Mouse (Mus musculus) erythroblast, embryonic 14.5 days (primary cell): ENCODE measurements around the gene H3f3b. TPM values are rescaled to one million over a fixed set of nuclear protein-coding genes. Genes with fewer than 3 reads are reported as not detected.
"Not testable (repeated sequence)": the region's sequence is repeated elsewhere in the genome, so short reads cannot be mapped to it uniquely, and the experiment has no call there.

Experiments
- H3K27me3 ChIP-seq: 2 replicates; pipeline ENCODE4 v1.6.1; 2012; ENCODE audit warnings: inconsistent platforms; ENCODE audit not compliant: control insufficient read depth
- H3K36me3 ChIP-seq: 2 replicates; pipeline ENCODE4 v1.6.1; 2012; ENCODE audit warnings: mild to moderate bottlenecking, inconsistent platforms; ENCODE audit not compliant: control insufficient read depth
- H3K4me1 ChIP-seq: 2 replicates; pipeline ENCODE4 v1.6.1; 2012; ENCODE audit warnings: inconsistent platforms; ENCODE audit not compliant: control insufficient read depth
- H3K4me3 ChIP-seq: replicated peaks from 2 replicates; pipeline ENCODE3; 2012; ENCODE audit warnings: moderate library complexity, mild to moderate bottlenecking, inconsistent platforms
- H3K9me3 ChIP-seq: 2 replicates; pipeline ENCODE4 v1.6.1; 2012; ENCODE audit warnings: low read length, inconsistent platforms, mixed read lengths; ENCODE audit not compliant: control insufficient read depth
- GATA1 ChIP-seq: IDR thresholded peaks from 2 replicates; pipeline ENCODE4 v1.6.1; 2012; ENCODE audit warnings: low read length, inconsistent platforms, mixed read lengths
- TAL1 ChIP-seq: IDR thresholded peaks from 3 replicates; pipeline ENCODE4 v1.6.1; 2012; ENCODE audit warnings: low read length, inconsistent platforms, mixed read lengths
- polyA plus RNA-seq: library from polyadenylated mRNA; stranded (reverse); fragments of >175 nt; gene quantifications from 2 replicates; pipeline ENCODE4 v1.2.3, GENCODE M21; 2012

The H3f3b gene
- polyA plus RNA-seq, 1 experiment: 117 TPM

DNA sequence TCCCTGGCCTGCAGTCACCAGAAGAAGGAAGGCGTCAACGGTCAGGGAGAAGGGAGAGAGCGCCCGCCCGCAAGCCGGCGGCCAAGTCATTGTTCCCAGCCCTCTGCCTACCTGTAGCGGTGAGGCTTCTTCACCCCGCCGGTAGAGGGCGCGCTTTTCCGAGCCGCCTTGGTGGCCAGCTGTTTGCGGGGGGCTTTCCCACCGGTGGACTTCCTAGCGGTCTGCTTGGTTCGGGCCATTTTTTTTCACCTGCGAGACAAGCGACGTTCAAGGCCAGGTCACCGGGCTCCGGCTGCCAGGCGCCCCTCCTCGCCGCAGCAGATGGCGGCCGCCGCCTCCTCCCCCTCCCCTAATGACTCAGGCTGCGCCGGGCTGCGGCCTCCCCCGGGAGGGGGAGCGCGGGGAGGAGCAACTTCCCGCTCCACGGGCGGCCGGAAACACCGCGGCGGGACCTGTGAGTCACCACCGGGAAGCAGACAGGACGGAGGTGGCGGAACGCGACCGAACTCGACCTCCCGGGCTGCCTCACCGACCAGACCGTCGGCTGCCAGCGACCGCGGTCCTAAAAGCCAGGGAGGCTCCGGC lies 3.9 kb downstream of the H3f3b start:
- no peaks in the 10 kb centered on the region for H3K27me3 ChIP-seq
- no peaks in the 10 kb centered on the region for H3K9me3 ChIP-seq
- H3K36me3 ChIP-seq: peaks cover 37% of the 10 kb centered on the region
- peaks cover 26% of the 10 kb centered on the region for H3K4me1 ChIP-seq
- no peak for TF ChIP-seq GATA1
- TF ChIP-seq TAL1: no peak
- peak overlapping the region; percentile 97 for H3K4me3 ChIP-seq

GRCm38 (mm10) chr11:116023074-116023770 lies 4.5 kb downstream of the H3f3b start:
- Histone ChIP-seq H3K4me1 (peaks cover 23% of the 10 kb centered on the region), H3K4me3 (peak overlapping the region; percentile 97), H3K36me3 (peaks cover 37% of the 10 kb centered on the region)
- H3K27me3 ChIP-seq, H3K9me3 ChIP-seq: not testable (repeated sequence)

DNA sequence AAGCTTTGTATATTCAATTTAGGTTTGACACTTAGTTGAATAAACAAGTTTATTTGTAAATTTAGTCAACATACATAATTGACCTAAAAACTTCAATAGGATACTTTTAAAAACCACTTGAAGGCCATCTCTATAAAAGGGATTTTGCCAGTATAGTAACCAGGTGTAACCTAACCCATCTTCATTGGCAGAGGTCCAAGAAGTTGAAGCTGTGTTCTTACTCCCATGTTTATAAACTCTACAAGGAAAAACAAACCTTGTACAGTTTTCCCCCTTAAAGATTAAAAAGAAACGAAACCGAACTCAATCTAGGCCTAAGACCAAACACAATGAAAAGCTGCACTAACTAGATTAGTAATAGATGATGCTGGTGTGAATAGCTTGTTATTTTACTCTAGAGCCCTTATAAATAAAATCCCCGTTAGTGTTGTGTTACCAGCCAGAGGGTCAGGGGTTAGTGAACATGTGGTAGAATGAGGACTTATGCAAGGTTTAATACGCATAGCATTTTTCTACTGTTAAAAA lies 5.4 kb downstream of the H3f3b start:
- peaks cover 23% of the 10 kb centered on the region for H3K4me1 ChIP-seq
- TF ChIP-seq TAL1: no peak
- peaks cover 37% of the 10 kb centered on the region for H3K36me3 ChIP-seq
- peak overlapping the region; percentile 58 for H3K4me3 ChIP-seq
- no peaks in the 10 kb centered on the region for H3K9me3 ChIP-seq
- H3K27me3 ChIP-seq: no peaks in the 10 kb centered on the region

- Histone ChIP-seq H3K36me3 (peaks cover 37% of the 10 kb centered on the region), H3K9me3 (no peaks in the 10 kb centered on the region), H3K4me1 (peaks cover 23% of the 10 kb centered on the region), H3K4me3 (peak overlapping the region; percentile 58), H3K27me3 (no peaks in the 10 kb centered on the region)
- TF ChIP-seq TAL1: no peak
- no peak for TF ChIP-seq GATA1
Observed at GRCm38 (mm10) chr11:116021328-116022220, 6.2 kb downstream of the H3f3b start.

- TF ChIP-seq TAL1 (no peak), GATA1 (no peak)
- Histone ChIP-seq H3K27me3 (peaks cover 7% of the 10 kb centered on the region), H3K4me3 (no peak overlapping the region), H3K4me1 (peaks cover 21% of the 10 kb centered on the region), H3K36me3 (peaks cover 37% of the 10 kb centered on the region), H3K9me3 (no peaks in the 10 kb centered on the region)
Observed at GRCm38 (mm10) chr11:116020519-116020922, 7.2 kb downstream of the H3f3b start.

GRCm38 (mm10) chr11:116019976-116020411 lies 7.8 kb downstream of the H3f3b start:
- H3K9me3 ChIP-seq: no peaks in the 10 kb centered on the region

DNA sequence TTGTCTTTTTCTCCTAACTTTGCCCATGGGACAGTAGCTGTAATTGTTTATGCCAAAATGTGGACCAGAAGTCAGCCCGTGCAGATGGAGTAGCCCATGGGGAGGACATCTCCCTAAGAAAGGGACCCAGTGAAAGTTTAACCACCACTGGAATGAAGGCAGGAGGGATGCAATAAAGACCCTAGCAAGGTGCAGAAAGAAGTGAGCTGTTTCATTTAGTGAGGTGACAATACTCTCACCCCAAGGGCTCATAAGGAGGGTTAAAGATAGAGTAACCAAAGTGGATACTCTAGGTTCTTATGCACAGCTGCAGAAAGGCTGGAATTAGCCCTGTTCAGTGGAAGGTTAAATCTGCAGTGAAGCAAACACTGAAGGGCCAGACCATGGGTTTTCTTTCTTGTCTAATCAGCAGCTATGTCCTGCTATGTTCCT lies 8.4 kb downstream of the H3f3b start:
- Histone ChIP-seq H3K9me3 (no peaks in the 10 kb centered on the region), H3K4me3 (no peak overlapping the region), H3K36me3 (peaks cover 37% of the 10 kb centered on the region), H3K4me1 (peaks cover 19% of the 10 kb centered on the region), H3K27me3 (peaks cover 15% of the 10 kb centered on the region)
- TF ChIP-seq TAL1 (no peak), GATA1 (no peak)

More at GRCm38 (mm10) chr11:116019976-116020411, 7.8 kb downstream of the H3f3b start:
- Histone ChIP-seq H3K4me1 (peaks cover 19% of the 10 kb centered on the region), H3K4me3 (no peak overlapping the region), H3K27me3 (peaks cover 10% of the 10 kb centered on the region), H3K36me3 (peaks cover 37% of the 10 kb centered on the region)
- TF ChIP-seq TAL1 (no peak), GATA1 (no peak)

- H3K9me3 ChIP-seq, H3K4me3 ChIP-seq: not testable (repeated sequence)
- Histone ChIP-seq H3K4me1 (peaks cover 19% of the 10 kb centered on the region), H3K36me3 (peaks cover 34% of the 10 kb centered on the region), H3K27me3 (peaks cover 20% of the 10 kb centered on the region)
Observed at GRCm38 (mm10) chr11:116018867-116019266, 8.9 kb downstream of the H3f3b start.

DNA sequence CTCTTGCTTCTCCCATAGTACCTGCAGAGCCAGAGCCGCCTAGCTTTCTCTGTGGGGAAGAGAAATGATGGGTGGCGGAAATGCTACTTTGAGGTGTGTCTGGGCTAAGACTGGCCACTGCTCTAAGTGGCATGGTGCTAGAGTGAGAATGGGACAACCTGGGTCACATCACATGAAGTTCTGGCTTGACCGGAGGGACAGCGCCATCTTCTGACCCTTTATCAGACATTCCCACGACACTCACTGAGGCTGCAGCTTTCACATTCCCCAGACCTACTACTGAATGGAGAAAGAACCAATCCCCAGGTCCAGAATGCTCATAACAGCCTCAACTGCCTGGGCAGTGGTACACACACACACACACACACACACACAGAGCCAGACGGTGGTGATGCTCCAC lies 9.7 kb downstream of the H3f3b start:
- no peaks in the 10 kb centered on the region for H3K9me3 ChIP-seq
- H3K4me1 ChIP-seq: peaks cover 19% of the 10 kb centered on the region
- H3K36me3 ChIP-seq: peaks cover 26% of the 10 kb centered on the region
- no peak overlapping the region for H3K4me3 ChIP-seq
- peaks cover 25% of the 10 kb centered on the region for H3K27me3 ChIP-seq
- TF ChIP-seq GATA1 (no peak), TAL1 (no peak)
